Mouse (Mus musculus): Measurements from ENCODE around the gene Camp. TPM values are rescaled to one million over a fixed set of nuclear protein-coding genes. Genes with fewer than 3 reads are reported as not detected.

Gene Camp
- polyA plus RNA-seq, 1 experiment = 58.3 TPM

GRCm38 (mm10) chr9:109874797-109875691, 25.6 kb upstream of the Camp start, which contains the start of gene Cdc25a:
Cdc25a (plus strand) TSS chr9:109875579.
- H3K36me3 ChIP-seq (ENCODE audit: control insufficient read depth, insufficient read depth, low read length) = peaks cover 6% of the 10 kb centered on the region
- H3K4me1 ChIP-seq (ENCODE audit: control insufficient read depth, insufficient read depth, insufficient read length) = peaks cover 6% of the 10 kb centered on the region
- DNase-seq (ENCODE audit: low read depth in 1 of 2, low spot score in 2 of 2) = peak; percentile 97 to 99
- peak within 1 kb of the TSS; percentile 40 for H3K27ac ChIP-seq (ENCODE audit: insufficient read depth, low read length)
- TF ChIP-seq CTCF (IDR thresholded peaks at IDR 0.05; ENCODE audit: extremely low read depth, insufficient read depth, insufficient read length, insufficient replicate concordance) = peak; percentile 36; the same call in 1 of the 2 replicates
- peak; percentile 25; the same call in 1 of the 2 replicates for TF ChIP-seq POLR2A (IDR thresholded peaks at IDR 0.05; ENCODE audit: low read depth, low read length)
- WGBS = 9% methylated on average over 33 of the region's 33 CpGs
- H3K4me3 ChIP-seq (ENCODE audit: extremely low read depth, insufficient read depth, insufficient read length) = peak within 1 kb of the TSS; percentile 67
- H3K27me3 ChIP-seq (ENCODE audit: control insufficient read depth, insufficient read depth, low read length) = no peaks in the 10 kb centered on the region

- H3K4me3 ChIP-seq (ENCODE audit: extremely low read depth, insufficient read depth, insufficient read length) = no peak overlapping the region
- TF ChIP-seq CTCF (IDR thresholded peaks at IDR 0.05; ENCODE audit: extremely low read depth, insufficient read depth, insufficient read length, insufficient replicate concordance) (no peak), POLR2A (IDR thresholded peaks at IDR 0.05; ENCODE audit: low read depth, low read length) (no peak)
- H3K36me3 ChIP-seq (ENCODE audit: control insufficient read depth, insufficient read depth, low read length) = no peaks in the 10 kb centered on the region
- no peak for DNase-seq (ENCODE audit: low read depth in 1 of 2, low spot score in 2 of 2)
- no peaks in the 10 kb centered on the region for H3K4me1 ChIP-seq (ENCODE audit: control insufficient read depth, insufficient read depth, insufficient read length)
- H3K27ac ChIP-seq (ENCODE audit: insufficient read depth, low read length) = no peak overlapping the region
- no peaks in the 10 kb centered on the region for H3K27me3 ChIP-seq (ENCODE audit: control insufficient read depth, insufficient read depth, low read length)
- 67% methylated on average over 6 of the region's 6 CpGs for WGBS
Observed at GRCm38 (mm10) chr9:109870983-109871572, 21.7 kb upstream of the Camp start.

GRCm38 (mm10) chr9:109866218-109866617, 16.8 kb upstream of the Camp start:
- 0 out of 2 replicates have a peak, but pooled peaks cover 2% of the 10 kb centered on the region for H3K4me1 ChIP-seq (ENCODE audit: control insufficient read depth, insufficient read depth, insufficient read length)
- WGBS = 57% methylated on average over 2 of the region's 2 CpGs
- no peak overlapping the region for H3K4me3 ChIP-seq (ENCODE audit: extremely low read depth, insufficient read depth, insufficient read length)
- no peaks in the 10 kb centered on the region for H3K27me3 ChIP-seq (ENCODE audit: control insufficient read depth, insufficient read depth, low read length)
- no peak overlapping the region for H3K27ac ChIP-seq (ENCODE audit: insufficient read depth, low read length)
- TF ChIP-seq POLR2A (IDR thresholded peaks at IDR 0.05; ENCODE audit: low read depth, low read length) (no peak), CTCF (IDR thresholded peaks at IDR 0.05; ENCODE audit: extremely low read depth, insufficient read depth, insufficient read length, insufficient replicate concordance) (no peak)
- H3K36me3 ChIP-seq (ENCODE audit: control insufficient read depth, insufficient read depth, low read length) = no peaks in the 10 kb centered on the region
- DNase-seq (ENCODE audit: low read depth in 1 of 2, low spot score in 2 of 2) = no peak

GRCm38 (mm10) chr9:109863085-109863484, 13.7 kb upstream of the Camp start:
- Histone ChIP-seq H3K27ac (ENCODE audit: insufficient read depth, low read length) (no peak overlapping the region), H3K27me3 (ENCODE audit: control insufficient read depth, insufficient read depth, low read length) (no peaks in the 10 kb centered on the region), H3K4me1 (ENCODE audit: control insufficient read depth, insufficient read depth, insufficient read length) (0 out of 2 replicates have a peak, but pooled peaks cover 2% of the 10 kb centered on the region), H3K4me3 (ENCODE audit: extremely low read depth, insufficient read depth, insufficient read length) (no peak overlapping the region), H3K36me3 (ENCODE audit: control insufficient read depth, insufficient read depth, low read length) (no peaks in the 10 kb centered on the region)
- TF ChIP-seq CTCF (IDR thresholded peaks at IDR 0.05; ENCODE audit: extremely low read depth, insufficient read depth, insufficient read length, insufficient replicate concordance) (no peak), POLR2A (IDR thresholded peaks at IDR 0.05; ENCODE audit: low read depth, low read length) (no peak)
- DNase-seq (ENCODE audit: low read depth in 1 of 2, low spot score in 2 of 2) = no peak
- 7% methylated on average over 3 of the region's 3 CpGs for WGBS

- 0 out of 2 replicates have a peak, but pooled peaks cover 2% of the 10 kb centered on the region for H3K4me1 ChIP-seq (ENCODE audit: control insufficient read depth, insufficient read depth, insufficient read length)
- no peak overlapping the region for H3K27ac ChIP-seq (ENCODE audit: insufficient read depth, low read length)
- no peaks in the 10 kb centered on the region for H3K27me3 ChIP-seq (ENCODE audit: control insufficient read depth, insufficient read depth, low read length)
- DNase-seq (ENCODE audit: low read depth in 1 of 2, low spot score in 2 of 2) = peak; percentile 25 to 77
- H3K4me3 ChIP-seq (ENCODE audit: extremely low read depth, insufficient read depth, insufficient read length) = 0 out of 2 replicates have a peak overlapping the region, but pooled peaks have one; percentile 12
- peak; percentile 93 for TF ChIP-seq CTCF (IDR thresholded peaks at IDR 0.05; ENCODE audit: extremely low read depth, insufficient read depth, insufficient read length, insufficient replicate concordance)
- TF ChIP-seq POLR2A (IDR thresholded peaks at IDR 0.05; ENCODE audit: low read depth, low read length) = no peak
- no peaks in the 10 kb centered on the region for H3K36me3 ChIP-seq (ENCODE audit: control insufficient read depth, insufficient read depth, low read length)
- 3% methylated on average over 20 of the region's 20 CpGs for WGBS
Observed at GRCm38 (mm10) chr9:109862397-109863044, 13.1 kb upstream of the Camp start.

- Histone ChIP-seq H3K4me3 (ENCODE audit: extremely low read depth, insufficient read depth, insufficient read length) (no peak overlapping the region), H3K36me3 (ENCODE audit: control insufficient read depth, insufficient read depth, low read length) (no peaks in the 10 kb centered on the region), H3K27me3 (ENCODE audit: control insufficient read depth, insufficient read depth, low read length) (no peaks in the 10 kb centered on the region), H3K4me1 (ENCODE audit: control insufficient read depth, insufficient read depth, insufficient read length) (no peaks in the 10 kb centered on the region), H3K27ac (ENCODE audit: insufficient read depth, low read length) (no peak overlapping the region)
- TF ChIP-seq CTCF (IDR thresholded peaks at IDR 0.05; ENCODE audit: extremely low read depth, insufficient read depth, insufficient read length, insufficient replicate concordance) (no peak), POLR2A (IDR thresholded peaks at IDR 0.05; ENCODE audit: low read depth, low read length) (no peak)
- DNase-seq (ENCODE audit: low read depth in 1 of 2, low spot score in 2 of 2) = no peak
- WGBS = 92% methylated on average over 6 of the region's 6 CpGs
Observed at GRCm38 (mm10) chr9:109855947-109856346, 6.5 kb upstream of the Camp start.

All from spleen, adult 2 months (tissue).